Mouse (Mus musculus): Measurements from ENCODE around the gene Pnrc2. TPM values are rescaled to one million over a fixed set of nuclear protein-coding genes. Genes with fewer than 3 reads are reported as not detected.
A peak's percentile ranks its signal among the peaks of the same experiment; 100 is the strongest.

Pnrc2 gene
- total and polyA plus RNA-seq, 2 experiments from 2014 or later: 78.7 to 107 TPM

DNA sequence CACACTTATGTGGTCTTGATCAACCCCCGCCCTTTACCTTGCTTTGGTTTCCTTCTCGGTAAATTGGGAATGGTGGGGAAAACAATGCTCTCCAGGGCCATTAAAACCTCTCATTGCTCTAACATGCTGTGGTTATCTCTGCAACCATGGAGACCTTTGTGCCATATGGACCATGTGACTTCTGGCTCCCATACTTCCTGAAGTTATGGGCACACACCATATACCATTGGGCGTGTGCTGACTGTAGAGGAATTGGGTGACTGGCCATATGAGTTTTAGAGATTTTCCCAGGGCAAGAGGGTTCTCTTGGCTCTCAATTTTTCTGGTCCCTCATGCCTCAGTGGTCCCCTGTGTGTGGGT is 45.6 kb upstream of the Pnrc2 start:
- H3K27ac ChIP-seq (ENCODE audit: low read depth): no peak overlapping the region
- H3K4me2 ChIP-seq (ENCODE audit: low read depth, low read length): no peak overlapping the region
- no peaks in the 10 kb centered on the region for H3K9me3 ChIP-seq (replicated peaks; ENCODE audit: control insufficient read depth, low read length)
- WGBS: 93% methylated on average over 3 of the region's 3 CpGs
- H3K4me3 ChIP-seq (ENCODE audit: low read depth, low read length): no peak overlapping the region
- DNase-seq (ENCODE audit: low spot score): no peak
- no peaks in the 10 kb centered on the region for H3K27me3 ChIP-seq (ENCODE audit: control insufficient read depth, insufficient read depth, low read length)
- TF ChIP-seq CTCF (IDR thresholded peaks at IDR 0.05; ENCODE audit: low read depth) (no peak), EP300 (IDR thresholded peaks at IDR 0.05; ENCODE audit: low read depth) (no peak)
- H3K4me1 ChIP-seq (ENCODE audit: control insufficient read depth, insufficient read depth): no peaks in the 10 kb centered on the region
- ATAC-seq (ENCODE audit: insufficient read depth, low read depth): no peak
- no peaks in the 10 kb centered on the region; the same call in 1 of the 2 replicates for H3K36me3 ChIP-seq (replicated peaks; ENCODE audit: control insufficient read depth, insufficient read depth, low read length)
- H3K9ac ChIP-seq (replicated peaks; ENCODE audit: low read depth, low read length): no peak overlapping the region

DNA sequence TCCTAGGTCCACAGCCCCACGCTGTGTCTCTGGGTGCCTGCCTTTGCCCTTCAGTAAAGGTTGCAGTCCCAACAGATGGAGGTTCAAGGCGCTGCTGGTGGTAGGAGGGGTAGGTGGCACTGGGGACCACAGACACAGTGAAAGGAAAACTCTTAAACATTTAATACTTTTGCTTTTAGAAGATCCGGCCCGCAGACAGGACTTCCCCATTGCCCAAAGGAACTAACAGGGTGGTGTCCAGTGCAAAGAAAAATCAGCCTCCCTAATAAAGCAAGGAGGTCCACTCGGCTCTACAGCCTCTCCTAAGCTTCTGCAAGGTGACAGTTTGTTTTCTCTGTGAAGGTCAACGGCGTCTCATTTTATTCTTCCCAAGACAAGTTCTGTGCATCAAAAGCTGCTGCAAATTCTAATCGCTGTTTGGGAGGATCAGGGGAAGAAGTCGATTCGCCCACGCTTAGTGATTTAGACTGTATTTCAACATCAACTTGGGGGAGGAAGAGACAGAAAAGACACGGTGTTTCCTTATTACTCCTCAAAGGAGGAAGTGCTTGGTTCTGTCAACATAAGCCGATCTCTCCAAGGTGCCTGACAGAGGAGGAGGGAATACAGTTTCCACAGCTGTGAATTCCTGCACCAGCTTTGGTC is 45.1 kb upstream of the Pnrc2 start:
- Histone ChIP-seq H3K4me3 (ENCODE audit: low read depth, low read length) (no peak overlapping the region), H3K9me3 (replicated peaks; ENCODE audit: control insufficient read depth, low read length) (no peaks in the 10 kb centered on the region), H3K4me2 (ENCODE audit: low read depth, low read length) (no peak overlapping the region), H3K4me1 (ENCODE audit: control insufficient read depth, insufficient read depth) (no peaks in the 10 kb centered on the region), H3K9ac (replicated peaks; ENCODE audit: low read depth, low read length) (no peak overlapping the region), H3K27ac (ENCODE audit: low read depth) (peak overlapping the region; percentile 26; the same call in 1 of the 2 replicates), H3K36me3 (replicated peaks; ENCODE audit: control insufficient read depth, insufficient read depth, low read length) (no peaks in the 10 kb centered on the region; the same call in 1 of the 2 replicates), H3K27me3 (ENCODE audit: control insufficient read depth, insufficient read depth, low read length) (no peaks in the 10 kb centered on the region)
- no peak for TF ChIP-seq EP300 (IDR thresholded peaks at IDR 0.05; ENCODE audit: low read depth)
- TF ChIP-seq CTCF (IDR thresholded peaks at IDR 0.05; ENCODE audit: low read depth): no peak
- ATAC-seq (ENCODE audit: insufficient read depth, low read depth) (no peak), DNase-seq (ENCODE audit: low spot score) (no peak)
- 69% methylated on average over 13 of the region's 13 CpGs for WGBS

DNA sequence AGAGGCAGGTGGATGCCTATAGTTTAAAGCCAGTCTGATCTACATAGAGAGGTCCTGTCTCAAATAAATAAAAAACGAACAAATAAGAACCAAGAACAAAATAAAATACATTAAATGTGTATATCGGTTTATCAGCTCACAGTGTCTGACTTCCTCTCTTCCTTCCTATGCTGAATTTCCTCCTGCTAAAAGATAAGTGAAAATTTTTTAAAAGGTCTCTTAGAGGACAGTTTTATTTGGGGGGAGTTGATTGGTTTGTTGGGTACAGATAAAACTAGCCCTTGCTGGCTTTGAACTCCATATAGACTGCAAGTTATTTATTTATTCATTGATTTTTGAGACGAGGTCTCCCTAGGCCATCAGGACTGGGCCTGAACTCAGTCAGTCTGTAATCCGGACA is 39.8 kb upstream of the Pnrc2 start:
- no peak overlapping the region for H3K4me3 ChIP-seq (ENCODE audit: low read depth, low read length)
- 56% methylated on average over 4 of the region's 4 CpGs for WGBS
- no peak overlapping the region for H3K27ac ChIP-seq (ENCODE audit: low read depth)
- H3K27me3 ChIP-seq (ENCODE audit: control insufficient read depth, insufficient read depth, low read length): no peaks in the 10 kb centered on the region
- H3K9me3 ChIP-seq (replicated peaks; ENCODE audit: control insufficient read depth, low read length): no peaks in the 10 kb centered on the region
- H3K36me3 ChIP-seq (replicated peaks; ENCODE audit: control insufficient read depth, insufficient read depth, low read length): no peaks in the 10 kb centered on the region
- no peak overlapping the region for H3K4me2 ChIP-seq (ENCODE audit: low read depth, low read length)
- DNase-seq (ENCODE audit: low spot score) (no peak), ATAC-seq (ENCODE audit: insufficient read depth, low read depth) (no peak)
- H3K9ac ChIP-seq (replicated peaks; ENCODE audit: low read depth, low read length): no peak overlapping the region
- no peak for TF ChIP-seq CTCF (IDR thresholded peaks at IDR 0.05; ENCODE audit: low read depth)
- TF ChIP-seq EP300 (IDR thresholded peaks at IDR 0.05; ENCODE audit: low read depth): no peak
- H3K4me1 ChIP-seq (ENCODE audit: control insufficient read depth, insufficient read depth): no peaks in the 10 kb centered on the region

DNA sequence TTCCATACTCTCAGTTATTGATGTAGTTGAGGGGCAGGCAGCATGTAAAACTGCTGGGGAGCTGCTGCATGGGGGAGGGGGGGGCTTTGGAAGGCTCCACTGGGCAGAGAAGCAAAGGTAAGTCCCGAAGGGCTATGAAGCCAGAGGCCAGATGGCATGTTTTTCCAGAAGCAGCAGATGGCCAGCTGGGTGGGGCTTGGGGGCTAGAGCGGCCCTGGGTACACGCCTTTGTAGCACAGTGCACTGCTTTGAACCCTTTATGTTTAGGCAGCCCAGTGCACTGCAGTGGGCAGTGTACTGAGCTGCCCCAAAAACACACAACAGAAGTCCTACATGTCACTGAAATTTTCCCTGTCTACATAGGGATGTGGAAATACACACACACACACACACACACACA is 39.2 kb upstream of the Pnrc2 start:
- no peak overlapping the region for H3K4me2 ChIP-seq (ENCODE audit: low read depth, low read length)
- no peaks in the 10 kb centered on the region for H3K9me3 ChIP-seq (replicated peaks; ENCODE audit: control insufficient read depth, low read length)
- no peak for TF ChIP-seq CTCF (IDR thresholded peaks at IDR 0.05; ENCODE audit: low read depth)
- no peak for TF ChIP-seq EP300 (IDR thresholded peaks at IDR 0.05; ENCODE audit: low read depth)
- no peaks in the 10 kb centered on the region for H3K27me3 ChIP-seq (ENCODE audit: control insufficient read depth, insufficient read depth, low read length)
- H3K27ac ChIP-seq (ENCODE audit: low read depth): no peak overlapping the region
- DNase-seq (ENCODE audit: low spot score) (no peak), ATAC-seq (ENCODE audit: insufficient read depth, low read depth) (no peak)
- H3K4me1 ChIP-seq (ENCODE audit: control insufficient read depth, insufficient read depth): no peaks in the 10 kb centered on the region
- no peak overlapping the region for H3K4me3 ChIP-seq (ENCODE audit: low read depth, low read length)
- H3K36me3 ChIP-seq (replicated peaks; ENCODE audit: control insufficient read depth, insufficient read depth, low read length): no peaks in the 10 kb centered on the region
- 57% methylated on average over 3 of the region's 3 CpGs for WGBS
- H3K9ac ChIP-seq (replicated peaks; ENCODE audit: low read depth, low read length): no peak overlapping the region

DNA sequence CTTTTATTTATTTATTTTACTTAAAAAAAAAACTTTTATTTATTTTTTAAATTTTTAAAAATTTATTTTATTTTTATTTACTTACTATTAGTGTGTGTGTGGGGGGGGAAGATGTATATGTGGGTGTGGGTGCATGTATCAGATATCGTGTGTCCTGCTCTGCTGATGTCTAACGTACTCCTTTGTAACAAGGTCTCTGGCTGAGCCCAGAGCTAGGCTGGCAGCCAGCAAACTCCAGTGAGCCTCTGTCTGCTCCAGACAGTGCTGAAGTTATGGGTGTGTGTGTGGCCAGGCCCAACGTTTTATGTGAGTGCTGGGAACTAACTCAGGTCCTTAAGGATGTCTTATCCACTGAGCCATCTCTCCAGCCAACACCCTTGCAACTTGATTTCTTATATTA is 38.5 kb upstream of the Pnrc2 start:
- ATAC-seq (ENCODE audit: insufficient read depth, low read depth) (no peak), DNase-seq (ENCODE audit: low spot score) (no peak)
- no peaks in the 10 kb centered on the region for H3K36me3 ChIP-seq (replicated peaks; ENCODE audit: control insufficient read depth, insufficient read depth, low read length)
- H3K27ac ChIP-seq (ENCODE audit: low read depth): peak overlapping the region; percentile 52; the same call in 1 of the 2 replicates
- no peaks in the 10 kb centered on the region for H3K9me3 ChIP-seq (replicated peaks; ENCODE audit: control insufficient read depth, low read length)
- no peak overlapping the region for H3K4me3 ChIP-seq (ENCODE audit: low read depth, low read length)
- TF ChIP-seq CTCF (IDR thresholded peaks at IDR 0.05; ENCODE audit: low read depth) (no peak), EP300 (IDR thresholded peaks at IDR 0.05; ENCODE audit: low read depth) (no peak)
- H3K4me2 ChIP-seq (ENCODE audit: low read depth, low read length): no peak overlapping the region
- H3K27me3 ChIP-seq (ENCODE audit: control insufficient read depth, insufficient read depth, low read length): no peaks in the 10 kb centered on the region
- no peaks in the 10 kb centered on the region for H3K4me1 ChIP-seq (ENCODE audit: control insufficient read depth, insufficient read depth)
- H3K9ac ChIP-seq (replicated peaks; ENCODE audit: low read depth, low read length): no peak overlapping the region
- 48% methylated on average over 3 of the region's 3 CpGs for WGBS

DNA sequence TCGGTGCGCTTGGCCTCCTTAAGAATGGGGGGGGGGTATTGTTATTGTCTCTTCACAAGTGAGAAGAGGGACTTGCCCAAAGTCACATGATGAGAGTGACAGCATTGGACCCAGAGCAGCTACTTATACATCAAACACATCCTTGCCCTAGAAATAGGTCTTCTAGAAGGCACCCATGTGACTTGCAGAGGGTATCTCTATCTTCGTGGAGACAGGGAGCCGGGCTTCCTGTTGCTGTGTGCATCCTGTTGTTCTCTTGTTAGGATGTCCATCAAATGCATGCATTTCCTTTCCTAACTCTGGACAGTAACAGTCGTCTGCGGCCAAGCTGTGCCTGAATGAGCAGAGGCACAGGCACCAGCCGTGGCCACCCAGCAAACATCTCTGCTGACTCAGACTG is 37.9 kb upstream of the Pnrc2 start:
- no peaks in the 10 kb centered on the region for H3K36me3 ChIP-seq (replicated peaks; ENCODE audit: control insufficient read depth, insufficient read depth, low read length)
- no peak overlapping the region; the same call in 1 of the 2 replicates for H3K4me2 ChIP-seq (ENCODE audit: low read depth, low read length)
- no peak for DNase-seq (ENCODE audit: low spot score)
- no peak overlapping the region for H3K4me3 ChIP-seq (ENCODE audit: low read depth, low read length)
- ATAC-seq (ENCODE audit: insufficient read depth, low read depth): peak; percentile 58
- peak overlapping the region; percentile 52; the same call in 1 of the 2 replicates for H3K27ac ChIP-seq (ENCODE audit: low read depth)
- 51% methylated on average over 7 of the region's 7 CpGs for WGBS
- H3K27me3 ChIP-seq (ENCODE audit: control insufficient read depth, insufficient read depth, low read length): no peaks in the 10 kb centered on the region
- H3K9ac ChIP-seq (replicated peaks; ENCODE audit: low read depth, low read length): no peak overlapping the region
- TF ChIP-seq CTCF (IDR thresholded peaks at IDR 0.05; ENCODE audit: low read depth) (no peak), EP300 (IDR thresholded peaks at IDR 0.05; ENCODE audit: low read depth) (no peak)
- no peaks in the 10 kb centered on the region for H3K9me3 ChIP-seq (replicated peaks; ENCODE audit: control insufficient read depth, low read length)
- no peaks in the 10 kb centered on the region for H3K4me1 ChIP-seq (ENCODE audit: control insufficient read depth, insufficient read depth)
